ENCODE assay signal across 9 mouse cellular contexts in genomic region chr13:30985275-30985597, GRCm38 (mm10). TPM values are rescaled to one million over a fixed set of nuclear protein-coding genes. Genes with fewer than 3 reads are reported as not detected.
DNase-seq lines count a peak whose midpoint lies in the region; ATAC-seq and TF ChIP-seq lines count a peak whose summit lies in the region.
"Had no signal": no experiment of that assay in that cellular context is flagged by ENCODE, and none has a peak within 500 bp of the region (broad histone marks: within the 10 kb centered on the region; RNA-seq: fewer than 3 reads in every experiment).

No protein-coding gene starts in this region.

- no peak for TF ChIP-seq POLR2A in bone marrow macrophage, adult 2 months (IDR thresholded peaks at IDR 0.05; ENCODE audit: borderline replicate concordance, low read depth, low read length)

- no peak for TF ChIP-seq CTCF in bone marrow macrophage, adult 2 months (IDR thresholded peaks at IDR 0.05; ENCODE audit: low read depth, low read length)

- peak overlapping the region; percentile 83 for H3K4me2 ChIP-seq in heart, embryonic 13.5 days
- peak overlapping the region; percentile 61 for H3K4me2 ChIP-seq in hindbrain, embryonic 15.5 days
- peak overlapping the region; percentile 63 for H3K4me2 ChIP-seq in midbrain, embryonic 12.5 days (replicated peaks)

- H3K4me1 ChIP-seq in heart, embryonic 13.5 days: peaks cover 11% of the 10 kb centered on the region
- peaks cover 17% of the 10 kb centered on the region for H3K4me1 ChIP-seq in bone marrow macrophage, adult 2 months (ENCODE audit: control insufficient read depth, insufficient read depth, low read length)
- peaks cover 13% of the 10 kb centered on the region for H3K4me1 ChIP-seq in hindbrain, embryonic 15.5 days (replicated peaks)
- H3K4me1 ChIP-seq in midbrain, embryonic 12.5 days: peaks cover 9% of the 10 kb centered on the region

- H3K27ac ChIP-seq in heart, embryonic 13.5 days (replicated peaks): no peak overlapping the region
- peak overlapping the region; percentile 64 for H3K27ac ChIP-seq in bone marrow macrophage, adult 2 months (ENCODE audit: insufficient read depth, low read depth, low read length)
- H3K27ac ChIP-seq in hindbrain, embryonic 15.5 days (replicated peaks): peak overlapping the region; percentile 50; the same call in 1 of the 2 replicates
- H3K27ac ChIP-seq in midbrain, embryonic 12.5 days (replicated peaks): no peak overlapping the region

- no peaks in the 10 kb centered on the region for H3K36me3 ChIP-seq in heart, embryonic 13.5 days
- H3K36me3 ChIP-seq in hindbrain, embryonic 15.5 days: no peaks in the 10 kb centered on the region
- H3K36me3 ChIP-seq in midbrain, embryonic 12.5 days: no peaks in the 10 kb centered on the region

- no peak for DNase-seq in heart, postnatal 14 days
- DNase-seq in adrenal gland, postnatal 4 days (ENCODE audit: low spot score in 2 of 2): no peak
- DNase-seq in embryo, embryonic 10.5 days (ENCODE audit: low spot score): no peak
- DNase-seq in testis, postnatal 10 days (ENCODE audit: low spot score): no peak

- intact Hi-C loops in heart, postnatal 14 days (cut with DNase I): no loop called here

- H3K9ac ChIP-seq in heart, embryonic 13.5 days: peak overlapping the region; percentile 76
- peak overlapping the region; percentile 19; the same call in 1 of the 2 replicates for H3K9ac ChIP-seq in hindbrain, embryonic 15.5 days
- peak overlapping the region; percentile 46; the same call in 1 of the 2 replicates for H3K9ac ChIP-seq in midbrain, embryonic 12.5 days (replicated peaks)

- 12% methylated on average over 13 of the region's 13 CpGs for WGBS in heart, embryonic 13.5 days
- WGBS in hindbrain, embryonic 15.5 days: 18% methylated on average over 13 of the region's 13 CpGs
- 23% methylated on average over 13 of the region's 13 CpGs for WGBS in midbrain, embryonic 12.5 days

- ATAC-seq in heart, embryonic 13.5 days (ENCODE audit: extremely low read depth, insufficient number of reproducible peaks, low FRiP score, low TSS enrichment): no peak
- no peak for ATAC-seq in hindbrain, embryonic 15.5 days (ENCODE audit: low FRiP score, low read depth)
- no peak for ATAC-seq in midbrain, embryonic 12.5 days (ENCODE audit: low FRiP score, low read depth)

- H3K9me3 ChIP-seq in heart, embryonic 13.5 days: no peaks in the 10 kb centered on the region
- no peaks in the 10 kb centered on the region for H3K9me3 ChIP-seq in hindbrain, embryonic 15.5 days
- no peaks in the 10 kb centered on the region for H3K9me3 ChIP-seq in midbrain, embryonic 12.5 days

- peaks cover 16% of the 10 kb centered on the region for H3K27me3 ChIP-seq in heart, embryonic 13.5 days (replicated peaks)
- peaks cover 8% of the 10 kb centered on the region; the same call in 1 of the 2 replicates for H3K27me3 ChIP-seq in hindbrain, embryonic 15.5 days
- peaks cover 19% of the 10 kb centered on the region for H3K27me3 ChIP-seq in midbrain, embryonic 12.5 days

- peak overlapping the region; percentile 54 for H3K4me3 ChIP-seq in heart, embryonic 13.5 days
- peak overlapping the region; percentile 56 for H3K4me3 ChIP-seq in bone marrow macrophage, adult 2 months (ENCODE audit: insufficient read depth, low read length)
- peak overlapping the region; percentile 28 for H3K4me3 ChIP-seq in hindbrain, embryonic 15.5 days
- peak overlapping the region; percentile 35 for H3K4me3 ChIP-seq in midbrain, embryonic 12.5 days

RNA-seq across cellular contexts. Expression of gene Gm5447, which starts 11.2 kb away (rescaled TPM):
- not detected in 2 replicates for polyA plus RNA-seq in heart, embryonic 13.5 days (2015; fragmentation: Nextera tagmentation; extraction: Ambion mirVana)
- not detected for total RNA-seq in heart, postnatal 14 days (2021)
- not detected in 2 replicates for polyA plus RNA-seq in bone marrow macrophage, adult 2 months (2012; ENCODE audit: insufficient read depth, insufficient read length, missing spikeins)
- polyA plus RNA-seq in hindbrain, embryonic 15.5 days (2015; fragmentation: Nextera tagmentation; extraction: Ambion mirVana): 0.08 TPM in 1 of 2 replicates, not detected in the other
- polyA plus RNA-seq in midbrain, embryonic 12.5 days (2016; fragmentation: Nextera tagmentation; extraction: Ambion mirVana): 0.13 TPM in 2 replicates
- total RNA-seq in adrenal gland, postnatal 4 days (2021): under 1 TPM; 0.28 to 0.39 TPM
- total RNA-seq: common myeloid progenitor, adult 5-6 weeks had no signal

RNA-seq across cellular contexts. Expression of gene Exoc2, which starts 11.3 kb away (rescaled TPM):
- polyA plus RNA-seq in heart, embryonic 13.5 days (2015; fragmentation: Nextera tagmentation; extraction: Ambion mirVana): 20.1 and 20.9 TPM in 2 replicates
- 10 to 100 TPM; 16.4 to 17.3 TPM for total RNA-seq in heart, postnatal 14 days (2021)
- polyA plus RNA-seq in bone marrow macrophage, adult 2 months (2012; ENCODE audit: insufficient read depth, insufficient read length, missing spikeins): 27.2 and 29.5 TPM in 2 replicates
- polyA plus RNA-seq in hindbrain, embryonic 15.5 days (2015; fragmentation: Nextera tagmentation; extraction: Ambion mirVana): 47.9 and 50.0 TPM in 2 replicates
- polyA plus RNA-seq in midbrain, embryonic 12.5 days (2016; fragmentation: Nextera tagmentation; extraction: Ambion mirVana): 45.6 and 46.2 TPM in 2 replicates
- total RNA-seq in adrenal gland, postnatal 4 days (2021): 10 to 100 TPM; 33.9 to 36.3 TPM

RNA-seq across cellular contexts. Expression of gene Hus1b, which starts 37.7 kb away (rescaled TPM):
- polyA plus RNA-seq in heart, embryonic 13.5 days (2015; fragmentation: Nextera tagmentation; extraction: Ambion mirVana): not detected in 2 replicates
- under 1 TPM in 1 of 2 experiments, not detected in 1; 0.20 TPM for total RNA-seq in heart, postnatal 14 days (2021)
- polyA plus RNA-seq in bone marrow macrophage, adult 2 months (2012; ENCODE audit: insufficient read depth, insufficient read length, missing spikeins): not detected in 2 replicates
- polyA plus RNA-seq in hindbrain, embryonic 15.5 days (2015; fragmentation: Nextera tagmentation; extraction: Ambion mirVana): not detected in 2 replicates
- 0.24 TPM in 1 of 2 replicates, not detected in the other for polyA plus RNA-seq in midbrain, embryonic 12.5 days (2016; fragmentation: Nextera tagmentation; extraction: Ambion mirVana)
- total RNA-seq in adrenal gland, postnatal 4 days (2021): under 1 TPM; 0.51 to 0.59 TPM

Comparison
In these comparisons a context has a peak if more than half of its experiments do, and no peak if none do; other contexts are left out.
1. H3K27ac ChIP-seq: peak in bone marrow macrophage, adult 2 months (single experiment) and hindbrain, embryonic 15.5 days (single experiment); none in heart, embryonic 13.5 days (single experiment) and midbrain, embryonic 12.5 days (single experiment).
2. H3K9ac ChIP-seq: peak in every context shown above with its lines; median percentile 76 in heart, embryonic 13.5 days; 46 in midbrain, embryonic 12.5 days; 19 in hindbrain, embryonic 15.5 days.
3. Peak in every context shown above with its lines, with median percentiles within 50 percentile points of each other: H3K4me2 ChIP-seq and H3K4me3 ChIP-seq.